8 mouse cellular contexts compared by ENCODE assay signal in genomic region chr8:108712001-108712411, GRCm38 (mm10).
DNase-seq lines count a peak whose midpoint lies in the region; ATAC-seq lines count a peak whose summit lies in the region.

No protein-coding gene starts in this region.

- no peak for ATAC-seq in lung, embryonic 16.5 days (ENCODE audit: low read depth)
- ATAC-seq in forebrain, embryonic 16.5 days = no peak
- no peak for ATAC-seq in limb, embryonic 12.5 days (ENCODE audit: insufficient number of reproducible peaks, insufficient read depth, low FRiP score, low TSS enrichment, low read depth)
- no peak for ATAC-seq in stomach, embryonic 14.5 days (ENCODE audit: insufficient number of reproducible peaks, insufficient read depth, low FRiP score, low read depth)
- ATAC-seq in megakaryocyte progenitor cell, adult 5-6 weeks (replicated peaks; ENCODE audit: poor library complexity) = no peak

- DNase-seq in lung, postnatal 25 days (ENCODE audit: low spot score) = no peak
- no peak for DNase-seq in spleen, adult 18-20 months
- DNase-seq in frontal cortex, postnatal 10 days (ENCODE audit: low spot score in 2 of 2) = no peak

- 13% methylated on average over 14 of the region's 14 CpGs for WGBS in lung, embryonic 16.5 days
- 40% methylated on average over 14 of the region's 14 CpGs for WGBS in forebrain, embryonic 16.5 days
- 21% methylated on average over 14 of the region's 14 CpGs for WGBS in limb, embryonic 12.5 days
- 8% methylated on average over 14 of the region's 14 CpGs for WGBS in stomach, embryonic 14.5 days

- H3K4me1 ChIP-seq in lung, embryonic 16.5 days (replicated peaks; ENCODE audit: control insufficient read depth, insufficient read depth, low read length) = peaks cover 80% of the 10 kb centered on the region
- peaks cover 45% of the 10 kb centered on the region for H3K4me1 ChIP-seq in forebrain, embryonic 16.5 days (replicated peaks; ENCODE audit: control insufficient read depth, insufficient read depth, low read length)
- H3K4me1 ChIP-seq in limb, embryonic 12.5 days (replicated peaks) = peaks cover 94% of the 10 kb centered on the region
- H3K4me1 ChIP-seq in stomach, embryonic 14.5 days (ENCODE audit: control insufficient read depth, insufficient read depth, low read length) = peaks cover 85% of the 10 kb centered on the region

- H3K36me3 ChIP-seq in lung, embryonic 16.5 days (ENCODE audit: control insufficient read depth, insufficient read depth, low read length) = no peaks in the 10 kb centered on the region
- H3K36me3 ChIP-seq in forebrain, embryonic 16.5 days (ENCODE audit: control insufficient read depth, insufficient read depth) = no peaks in the 10 kb centered on the region
- H3K36me3 ChIP-seq in limb, embryonic 12.5 days = no peaks in the 10 kb centered on the region
- H3K36me3 ChIP-seq in stomach, embryonic 14.5 days (ENCODE audit: control insufficient read depth, insufficient read depth, low read length) = no peaks in the 10 kb centered on the region

- H3K27me3 ChIP-seq in lung, embryonic 16.5 days (ENCODE audit: control insufficient read depth, insufficient read depth, low read depth, low read length) = no peaks in the 10 kb centered on the region
- peaks cover 14% of the 10 kb centered on the region for H3K27me3 ChIP-seq in forebrain, embryonic 16.5 days (replicated peaks; ENCODE audit: control insufficient read depth, insufficient read depth, low read length)
- H3K27me3 ChIP-seq in limb, embryonic 12.5 days = no peaks in the 10 kb centered on the region
- H3K27me3 ChIP-seq in stomach, embryonic 14.5 days (ENCODE audit: control insufficient read depth, insufficient read depth, low read length) = no peaks in the 10 kb centered on the region

- peak overlapping the region; percentile 62 for H3K9ac ChIP-seq in lung, embryonic 16.5 days (ENCODE audit: low read length)
- H3K9ac ChIP-seq in forebrain, embryonic 16.5 days (replicated peaks; ENCODE audit: low read depth, low read length) = peak overlapping the region; percentile 37
- H3K9ac ChIP-seq in limb, embryonic 12.5 days (replicated peaks) = peak overlapping the region; percentile 95
- 0 out of 2 replicates have a peak overlapping the region, but pooled peaks have one; percentile 25 for H3K9ac ChIP-seq in stomach, embryonic 14.5 days (replicated peaks; ENCODE audit: low read depth, low read length)

- peak overlapping the region; percentile 78 for H3K27ac ChIP-seq in lung, embryonic 16.5 days (ENCODE audit: low read length)
- H3K27ac ChIP-seq in forebrain, embryonic 16.5 days (ENCODE audit: low read length) = peak overlapping the region; percentile 42
- H3K27ac ChIP-seq in limb, embryonic 12.5 days = peak overlapping the region; percentile 98
- peak overlapping the region; percentile 95 for H3K27ac ChIP-seq in stomach, embryonic 14.5 days (ENCODE audit: low read length)

- no peak overlapping the region for H3K4me3 ChIP-seq in lung, embryonic 16.5 days (ENCODE audit: low read length)
- peak overlapping the region; percentile 7; the same call in 1 of the 2 replicates for H3K4me3 ChIP-seq in forebrain, embryonic 16.5 days (replicated peaks; ENCODE audit: low read length)
- H3K4me3 ChIP-seq in limb, embryonic 12.5 days (replicated peaks) = peak overlapping the region; percentile 23
- peak overlapping the region; percentile 12; the same call in 1 of the 2 replicates for H3K4me3 ChIP-seq in stomach, embryonic 14.5 days (ENCODE audit: low read depth, low read length)

- H3K4me2 ChIP-seq in lung, embryonic 16.5 days (ENCODE audit: low read depth, low read length) = peak overlapping the region; percentile 48
- peak overlapping the region; percentile 35 for H3K4me2 ChIP-seq in forebrain, embryonic 16.5 days (ENCODE audit: low read length)
- peak overlapping the region; percentile 96 for H3K4me2 ChIP-seq in limb, embryonic 12.5 days
- peak overlapping the region; percentile 90 for H3K4me2 ChIP-seq in stomach, embryonic 14.5 days (replicated peaks; ENCODE audit: low read depth, low read length)

- no peaks in the 10 kb centered on the region for H3K9me3 ChIP-seq in lung, embryonic 16.5 days (ENCODE audit: control insufficient read depth, low read length)
- no peaks in the 10 kb centered on the region for H3K9me3 ChIP-seq in forebrain, embryonic 16.5 days (ENCODE audit: control insufficient read depth, low read length)
- H3K9me3 ChIP-seq in limb, embryonic 12.5 days = no peaks in the 10 kb centered on the region
- no peaks in the 10 kb centered on the region for H3K9me3 ChIP-seq in stomach, embryonic 14.5 days (ENCODE audit: control insufficient read depth, low read depth, low read length)

Comparison
In these comparisons a context has a peak if more than half of its experiments do, and no peak if none do; other contexts are left out.
1. H3K27ac ChIP-seq: peak in every context shown above with its lines; median percentile 98 in limb, embryonic 12.5 days; 95 in stomach, embryonic 14.5 days; 78 in lung, embryonic 16.5 days; 42 in forebrain, embryonic 16.5 days.
2. H3K4me2 ChIP-seq: peak in every context shown above with its lines; median percentile 96 in limb, embryonic 12.5 days; 90 in stomach, embryonic 14.5 days; 48 in lung, embryonic 16.5 days; 35 in forebrain, embryonic 16.5 days.
3. H3K9ac ChIP-seq: peak in every context shown above with its lines; median percentile 95 in limb, embryonic 12.5 days; 62 in lung, embryonic 16.5 days; 37 in forebrain, embryonic 16.5 days; 25 in stomach, embryonic 14.5 days.